Mouse (Mus musculus): ENCODE data around the gene Ldlrap1. TPM values are rescaled to one million over a fixed set of nuclear protein-coding genes. Genes with fewer than 3 reads are reported as not detected.

The Ldlrap1 gene
- polyA plus RNA-seq, 1 experiment = 17.9 TPM

DNA sequence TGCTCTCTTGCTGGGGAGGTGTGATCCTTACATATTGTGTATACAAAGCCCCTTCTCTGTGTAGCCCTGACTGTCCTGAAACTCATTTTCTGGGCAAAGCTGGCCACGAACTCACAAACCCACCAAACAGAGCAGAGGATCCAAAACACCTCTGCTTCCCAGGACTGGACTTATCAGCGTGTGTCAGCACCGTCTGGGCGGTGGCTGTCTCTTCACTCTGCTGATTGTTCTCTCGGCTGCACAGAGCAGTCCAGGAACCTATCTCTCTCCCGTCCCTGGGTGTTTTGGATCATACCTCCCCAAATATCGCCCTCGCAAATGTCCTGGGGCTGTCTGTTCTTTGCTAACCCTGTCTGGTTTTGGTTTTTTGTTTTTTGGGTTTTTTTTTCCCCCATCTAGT lies 48.3 kb downstream of the Ldlrap1 start:
- no peak for DNase-seq (ENCODE audit: low spot score)

DNA sequence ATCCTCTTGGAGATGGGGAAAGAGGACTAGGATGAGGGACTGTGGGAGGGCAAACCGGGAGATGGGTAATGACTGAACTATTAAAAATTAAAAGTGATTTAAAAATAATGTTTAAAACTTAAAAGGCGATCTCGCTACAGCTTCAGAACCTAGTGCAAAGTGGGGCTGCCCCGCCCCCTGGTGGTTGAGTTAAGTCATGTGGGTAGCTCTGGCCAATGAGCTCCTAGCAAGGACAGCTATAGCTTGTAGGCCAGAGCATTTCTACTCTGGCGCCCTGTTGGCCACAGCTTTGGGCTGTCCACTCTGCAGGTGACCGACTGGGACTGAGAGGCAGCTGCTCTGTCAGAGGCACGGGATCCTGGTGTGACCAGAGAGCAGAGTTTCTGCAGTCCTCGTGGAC lies 53.9 kb downstream of the Ldlrap1 start:
- DNase-seq (ENCODE audit: low spot score) = peak; percentile 72

DNA sequence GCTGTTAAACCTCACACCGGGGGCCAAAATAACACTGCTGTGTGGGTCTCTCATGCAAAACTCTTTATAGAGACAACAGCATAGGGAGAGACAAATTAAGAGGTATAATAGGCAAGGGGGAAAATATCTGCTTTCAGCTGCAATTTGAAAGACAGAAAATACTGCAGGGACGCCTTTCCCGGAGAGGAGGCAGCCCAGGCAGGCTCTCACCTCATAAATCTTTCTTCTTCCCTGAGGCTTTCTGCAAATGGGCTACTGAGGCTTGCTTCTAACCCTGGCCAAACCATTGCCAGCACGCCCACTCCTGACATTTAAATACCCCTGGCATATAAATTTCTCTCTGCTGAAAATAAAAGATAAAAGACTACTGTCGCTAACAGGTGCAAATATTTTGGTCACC lies 62.5 kb downstream of the Ldlrap1 start:
- DNase-seq (ENCODE audit: low spot score) = no peak

DNA sequence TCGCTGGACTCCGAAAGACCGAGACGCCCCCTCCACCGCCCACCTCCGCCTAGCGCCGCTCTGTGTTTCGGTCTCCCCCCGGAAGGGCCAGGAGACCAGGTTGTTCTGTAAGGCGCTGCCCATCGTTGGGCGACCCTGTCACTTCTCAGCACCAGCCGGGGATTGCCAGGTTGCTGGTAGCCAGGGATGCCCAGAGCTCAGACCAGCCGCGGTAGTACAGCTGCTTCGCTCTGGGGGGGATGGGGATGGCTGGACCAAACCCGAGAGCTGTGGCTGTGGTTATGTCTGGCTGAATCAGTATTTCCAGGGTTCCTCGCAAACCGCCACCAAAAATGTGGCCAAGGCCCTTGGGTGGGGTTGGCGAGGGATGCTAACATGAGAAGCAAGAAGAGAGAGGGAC lies 63.2 kb downstream of the Ldlrap1 start:
- no peak for DNase-seq (ENCODE audit: low spot score)

DNA sequence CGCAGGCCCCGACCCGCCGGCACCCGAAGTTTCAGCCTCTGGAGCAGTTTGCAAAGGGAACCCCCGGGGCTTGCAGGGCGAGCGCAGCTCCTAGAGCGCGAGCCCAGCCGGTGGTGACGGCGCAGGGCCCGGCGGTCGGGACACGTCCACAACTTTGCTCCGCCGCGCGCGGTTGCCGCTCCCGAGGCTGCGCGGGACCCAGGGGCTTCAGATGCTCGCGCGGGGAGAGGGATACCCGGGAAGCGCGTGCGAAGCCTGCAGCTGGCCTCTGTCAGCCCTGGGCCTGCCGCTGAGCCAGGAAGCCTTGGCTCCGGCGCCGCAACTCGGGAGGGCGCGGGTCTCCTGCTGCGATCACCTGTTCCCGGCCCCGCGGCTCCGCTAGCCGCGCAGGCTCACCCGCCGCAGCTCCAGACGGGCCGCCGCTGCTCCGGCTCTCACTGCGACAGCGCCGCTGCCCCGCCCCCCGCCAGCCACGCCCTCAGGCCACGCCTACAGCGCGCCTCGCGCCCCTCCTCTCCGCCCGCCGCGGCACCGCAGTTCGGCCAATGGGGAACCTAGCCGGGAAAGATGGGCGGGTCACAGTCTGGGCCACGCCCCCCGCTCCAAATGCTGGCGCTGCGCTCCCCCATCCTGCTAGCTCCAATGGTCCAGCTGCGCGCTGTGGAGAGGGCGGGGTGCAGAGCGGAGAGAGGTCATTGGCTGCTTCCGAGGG lies 63.8 kb downstream of the Ldlrap1 start, which contains the start of gene Man1c1:
TSS of gene Man1c1 (minus strand) at position 456 of the 712 bp plus-strand sequence.
- peak; percentile 95 for DNase-seq (ENCODE audit: low spot score)

DNA sequence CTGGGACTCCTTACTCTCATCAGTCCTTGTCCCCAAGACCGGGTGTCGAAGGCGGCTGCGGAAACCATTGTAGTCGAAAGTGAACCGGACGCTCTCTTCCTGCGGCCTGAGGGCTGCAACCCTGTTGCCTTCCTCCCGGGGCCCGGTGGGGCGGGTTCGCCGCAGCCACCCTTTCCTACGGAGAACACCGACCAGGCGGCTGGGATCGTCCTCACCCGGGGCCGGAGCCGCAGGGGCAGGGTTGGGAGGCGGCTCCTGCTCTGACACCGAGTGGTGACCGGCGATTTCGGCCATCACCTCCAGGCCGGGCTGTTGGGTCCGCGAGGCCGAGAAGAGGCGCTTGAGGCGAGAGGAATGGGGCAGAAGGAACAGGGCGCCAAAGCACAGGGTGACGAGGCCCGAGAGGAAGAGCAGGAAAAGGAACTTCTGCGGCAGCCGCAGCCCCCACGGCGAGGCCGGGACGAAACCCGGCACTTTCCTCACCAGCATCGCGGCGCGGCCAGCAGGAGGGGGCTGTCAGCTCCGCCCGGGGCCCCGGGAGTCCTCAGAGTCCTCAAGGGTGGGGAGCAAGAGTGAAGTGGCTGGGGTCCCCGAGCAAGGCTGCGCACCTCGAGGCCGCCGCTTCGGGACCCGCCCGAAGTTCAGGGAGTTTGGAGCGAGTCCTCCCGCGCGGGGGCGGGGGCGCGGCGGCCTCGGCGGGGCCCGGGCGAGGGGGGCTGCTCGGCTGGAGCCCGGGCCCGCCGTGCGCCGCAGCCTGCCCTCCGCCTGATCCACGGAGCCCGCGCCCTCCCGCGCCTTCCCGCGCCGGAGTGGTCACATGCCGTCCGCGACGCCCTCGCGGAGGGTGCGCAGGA lies 64.6 kb downstream of the Ldlrap1 start:
- peak; percentile 62 for DNase-seq (ENCODE audit: low spot score)

DNA sequence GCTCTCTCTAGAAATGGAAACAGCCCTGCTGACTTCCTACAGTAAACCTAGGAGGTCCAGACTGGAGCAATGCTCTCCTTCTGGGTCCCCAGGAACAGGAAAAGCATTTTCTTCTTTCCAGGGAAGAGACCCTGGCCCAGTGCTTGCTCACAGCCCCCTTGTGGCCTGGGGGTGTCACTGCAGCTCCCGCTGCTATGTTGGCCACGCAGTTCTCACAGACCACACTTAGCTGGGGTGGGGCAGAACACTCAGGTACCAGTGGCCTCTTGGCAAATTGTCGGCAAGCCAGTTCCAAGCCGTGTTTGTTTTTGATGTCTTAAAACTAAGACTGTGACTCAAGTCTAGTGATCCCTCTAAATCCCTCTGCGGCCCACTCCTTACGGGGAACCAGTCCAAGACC lies 65.9 kb downstream of the Ldlrap1 start:
- peak; percentile 44 for DNase-seq (ENCODE audit: low spot score)

DNA sequence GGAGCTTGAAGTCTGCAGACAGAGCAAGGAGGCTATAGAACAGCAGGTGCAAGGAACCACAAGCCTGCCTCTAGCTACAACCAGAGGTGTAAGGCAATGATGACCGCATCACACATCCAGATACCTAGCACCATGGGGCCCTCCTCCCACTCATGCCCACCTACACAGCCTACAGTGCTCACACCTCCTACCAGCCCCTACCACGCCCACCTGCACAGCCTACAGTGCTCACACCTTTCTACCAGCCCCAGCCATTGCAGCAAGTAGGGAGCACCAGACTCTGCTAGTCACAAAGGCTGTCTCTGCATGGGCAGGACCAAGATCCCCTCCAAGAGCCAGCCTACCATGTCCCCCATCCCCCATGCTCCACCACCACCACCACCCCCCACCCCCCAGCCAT lies 66.9 kb downstream of the Ldlrap1 start:
- DNase-seq (ENCODE audit: low spot score) = no peak

DNA sequence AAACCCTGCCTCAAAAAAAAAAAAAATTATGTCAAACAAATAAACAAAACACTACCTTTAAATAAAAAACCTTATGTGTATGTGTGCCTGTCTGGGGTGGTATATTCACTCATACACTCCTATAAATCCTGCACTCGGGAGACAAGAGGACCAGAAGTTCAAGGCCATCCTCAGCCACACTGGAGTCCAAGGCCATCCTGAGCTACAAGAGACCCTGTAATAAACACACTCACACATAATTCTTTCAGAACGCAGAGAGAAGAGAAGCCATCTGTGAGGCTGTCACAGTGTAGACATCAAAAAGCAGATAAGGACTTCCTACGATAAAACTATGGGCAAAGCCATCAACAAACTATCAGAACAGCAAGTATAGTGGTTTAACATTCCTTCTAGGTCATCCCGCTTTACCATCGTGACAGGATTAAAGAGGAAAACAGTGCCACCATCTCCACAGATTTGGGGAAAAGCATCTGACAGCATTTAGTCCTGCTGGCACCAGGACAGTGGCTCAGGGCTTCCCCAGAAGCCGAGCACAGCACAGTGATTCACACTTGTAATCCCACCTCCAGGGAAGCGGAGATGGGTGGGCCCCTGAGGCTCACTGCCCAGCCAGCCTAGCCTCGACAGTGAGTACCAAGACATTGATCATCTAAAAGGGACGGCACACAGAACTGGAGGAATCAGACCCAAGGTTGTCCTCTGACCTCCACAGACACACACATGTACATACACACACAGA lies 74.5 kb downstream of the Ldlrap1 start:
- DNase-seq (ENCODE audit: low spot score) = no peak

DNA sequence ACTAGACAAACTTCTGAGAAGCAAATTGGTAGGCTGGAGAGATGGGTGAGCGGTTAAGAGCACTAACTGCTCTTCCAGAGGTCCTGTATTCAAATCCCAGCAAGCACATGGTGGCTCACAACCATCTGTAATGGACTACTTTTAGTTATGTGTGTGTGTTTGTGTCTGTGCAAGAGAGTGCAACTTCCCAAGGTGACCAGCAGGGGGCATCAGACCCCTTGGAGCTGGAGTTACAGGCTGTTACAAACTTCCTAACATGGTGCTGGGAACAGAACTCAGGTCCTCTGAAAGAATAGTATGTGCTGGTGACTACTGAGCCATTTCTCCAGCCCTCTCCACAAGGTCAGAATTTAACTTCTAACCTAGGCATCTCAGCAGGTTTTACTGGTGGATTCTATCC lies 75.4 kb downstream of the Ldlrap1 start:
- no peak for DNase-seq (ENCODE audit: low spot score)

Other genes with a start within 250 kb of the Ldlrap1 start
- gene Mtfr1l, start 232.6 kb downstream of the Ldlrap1 start, polyA plus RNA-seq (2012; rRNA removed) = 153 and 165 TPM in 2 replicates
- gene Selenon, start 215.9 kb downstream of the Ldlrap1 start, polyA plus RNA-seq (2012; rRNA removed) = 25.8 and 33.1 TPM in 2 replicates
- 7.3 and 12.7 TPM in 2 replicates for gene Man1c1, start 63.7 kb downstream of the Ldlrap1 start, polyA plus RNA-seq (2012; rRNA removed)
- gene Maco1, start 85.3 kb upstream of the Ldlrap1 start, polyA plus RNA-seq (2012; rRNA removed) = 35.6 and 38.0 TPM in 2 replicates
- gene Rhd, start 96.5 kb upstream of the Ldlrap1 start, polyA plus RNA-seq (2012; rRNA removed) = 0.15 and 0.48 TPM in 2 replicates
- 167 and 192 TPM in 2 replicates for gene Tmem50a, start 147.0 kb upstream of the Ldlrap1 start, polyA plus RNA-seq (2012; rRNA removed)
- gene Rsrp1, start 155.6 kb upstream of the Ldlrap1 start, polyA plus RNA-seq (2012; rRNA removed) = 580 and 969 TPM in 2 replicates
- 98.8 and 107 TPM in 2 replicates for gene Syf2, start 162.9 kb upstream of the Ldlrap1 start, polyA plus RNA-seq (2012; rRNA removed)